Mouse (Mus musculus) ES-Bruce4 (cell line): ENCODE measurements around the gene Lrguk.

Experiments
- CTCF ChIP-seq: IDR thresholded peaks from one replicate; pipeline ENCODE4 v1.8.1; 2011; ENCODE audit warnings: low read depth, low read length
- EP300 ChIP-seq: IDR thresholded peaks from 2 replicates; pipeline ENCODE4 v1.6.1; 2011; ENCODE audit warnings: low read depth, low read length; ENCODE audit not compliant: insufficient read depth
- POLR2A ChIP-seq: IDR thresholded peaks from one replicate; pipeline ENCODE4 v1.8.1; 2011; ENCODE audit warnings: low read length; ENCODE audit not compliant: insufficient read depth

- TF ChIP-seq CTCF: no peak
- TF ChIP-seq POLR2A: no peak
- no peak for TF ChIP-seq EP300
Observed at GRCm38 (mm10) chr6:34071936-34072335, 42.7 kb downstream of the Lrguk start.
